Mouse (Mus musculus) bone marrow macrophage, adult 2 months (primary cell): ENCODE data around the gene Brd7.

ENCODE experiments used
- CTCF ChIP-seq: IDR thresholded peaks from 2 replicates; pipeline ENCODE4 v1.5.1; 2012; ENCODE audit warnings: low read depth, mild to moderate bottlenecking, low read length, moderate library complexity
- POLR2A ChIP-seq: IDR thresholded peaks from 2 replicates; pipeline ENCODE4 v1.6.1; 2012; ENCODE audit warnings: mild to moderate bottlenecking, low read depth, low read length, borderline replicate concordance

- TF ChIP-seq CTCF, result no peak
- no peak for TF ChIP-seq POLR2A
Observed at GRCm38 (mm10) chr8:88369221-88369620, 7.2 kb upstream of the Brd7 start.
